Mouse (Mus musculus) cortical plate, adult 2 months (tissue): ENCODE results near the gene Dapk2. TPM values are rescaled to one million over a fixed set of nuclear protein-coding genes. Genes with fewer than 3 reads are reported as not detected.

Experiments
- H3K27ac ChIP-seq: fragments of 200-500 bp; 2 replicates; pipeline ENCODE4 v1.5.1; 2012; ENCODE audit warnings: low read length, control low read depth, inconsistent platforms; ENCODE audit not compliant: insufficient read depth
- H3K4me1 ChIP-seq: fragments of 200-500 bp; 2 replicates; pipeline ENCODE4 v1.6.1; 2011; ENCODE audit warnings: low read length; ENCODE audit not compliant: control insufficient read depth, insufficient read depth
- H3K4me3 ChIP-seq: fragments of 200-500 bp; 2 replicates; pipeline ENCODE4 v1.5.1; 2011; ENCODE audit warnings: mild to moderate bottlenecking, low read length, control low read depth; ENCODE audit not compliant: insufficient read depth
- CTCF ChIP-seq: fragments of 200-500 bp; IDR thresholded peaks from 2 replicates; pipeline ENCODE4 v1.5.1; 2011; ENCODE audit warnings: mild to moderate bottlenecking, control low read depth, low read length; ENCODE audit not compliant: insufficient read depth; ENCODE audit errors: extremely low read depth
- POLR2A ChIP-seq: fragments of 200-500 bp; IDR thresholded peaks from 2 replicates; pipeline ENCODE4 v1.6.1; 2011; ENCODE audit warnings: mild to moderate bottlenecking, low read length, control low read depth; ENCODE audit not compliant: insufficient read depth; ENCODE audit errors: extremely low read depth
- polyA plus RNA-seq: library from polyadenylated mRNA; depleted of rRNA; stranded (reverse); fragments of >200 nt; gene quantifications from 2 replicates; pipeline ENCODE4 v1.2.3, GENCODE M21; 2012; rRNA removed

Dapk2 gene
- 4.2 and 6.8 TPM in 2 replicates for polyA plus RNA-seq

DNA sequence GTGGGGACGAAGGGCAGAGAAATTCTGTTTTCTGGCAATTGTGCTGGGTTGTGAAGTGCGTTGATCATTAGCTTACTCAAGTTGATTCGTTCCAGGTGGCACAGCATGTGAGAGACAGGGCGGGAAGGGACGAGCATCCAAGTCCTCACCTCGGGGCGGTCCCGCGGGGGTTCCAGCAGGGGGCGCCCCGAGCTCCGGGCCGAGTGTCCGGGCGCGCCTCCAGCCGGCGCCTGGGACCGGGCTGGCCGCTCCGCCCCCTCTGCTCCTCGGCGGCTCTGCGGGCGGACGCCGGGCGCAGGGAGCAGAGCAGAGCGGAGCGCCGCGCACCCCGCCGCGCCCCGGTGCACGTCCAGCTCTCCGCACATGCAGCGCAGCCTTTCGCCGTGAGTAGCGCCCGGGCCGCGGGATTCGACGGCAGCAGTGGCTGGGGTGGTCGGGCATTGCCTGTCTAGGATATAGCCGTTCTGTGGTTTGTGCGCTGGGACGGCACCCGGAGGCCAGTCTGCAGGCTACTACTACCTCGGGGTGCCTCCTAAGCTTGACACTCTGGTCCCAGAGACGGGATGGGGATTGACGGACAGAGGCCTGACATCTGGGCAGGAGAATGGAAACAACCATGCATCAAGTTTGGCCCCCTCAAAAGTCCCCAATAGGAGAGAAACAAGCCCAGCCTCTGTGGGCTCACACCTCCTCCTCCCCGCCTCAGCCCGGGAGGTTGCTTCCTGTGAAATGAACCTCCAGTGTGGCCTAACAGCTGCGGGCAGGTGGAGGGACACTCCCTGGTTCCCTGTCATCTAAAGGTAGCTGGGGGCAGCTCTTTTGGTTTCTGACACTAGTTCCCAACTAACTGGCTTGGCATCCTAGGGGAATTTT is at the start of gene Dapk2:
Gene Dapk2, plus strand, starts transcription at position 266 of the 873 bp plus-strand sequence.
- H3K4me3 ChIP-seq: peak within 1 kb of the TSS; percentile 8; the same call in 1 of the 2 replicates
- TF ChIP-seq POLR2A (no peak), CTCF (0 out of 2 replicates have a peak, but pooled peaks have one; percentile 5)
- H3K27ac ChIP-seq: no peak within 1 kb of the TSS
- H3K4me1 ChIP-seq: no peaks in the 10 kb centered on the region

DNA sequence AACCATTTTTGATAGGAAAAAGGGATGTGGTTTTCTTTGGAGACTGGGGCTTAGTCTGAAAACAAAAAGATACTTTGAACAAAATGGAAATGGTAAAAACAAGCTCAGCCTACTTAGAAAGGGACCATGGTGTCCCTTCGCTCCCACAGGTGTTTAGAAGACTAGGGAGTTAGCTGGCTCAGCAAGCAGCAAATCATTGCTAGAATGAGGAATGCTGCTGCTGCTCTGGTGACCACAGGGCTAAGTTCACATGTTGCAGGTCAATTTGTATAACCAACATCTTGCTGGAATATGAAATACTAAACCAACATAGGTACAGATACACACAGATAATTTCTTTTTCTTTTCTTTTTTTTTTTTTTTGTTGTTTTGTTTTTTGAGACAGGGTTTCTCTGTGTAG is 48.4 kb upstream of the Dapk2 start:
- H3K4me1 ChIP-seq: 0 out of 2 replicates have a peak, but pooled peaks cover 2% of the 10 kb centered on the region
- TF ChIP-seq POLR2A: no peak
- no peak for TF ChIP-seq CTCF
- no peak overlapping the region for H3K27ac ChIP-seq
- H3K4me3 ChIP-seq: no peak overlapping the region

GRCm38 (mm10) chr9:66110126-66110525 is 47.9 kb upstream of the Dapk2 start:
- H3K4me1 ChIP-seq: 0 out of 2 replicates have a peak, but pooled peaks cover 2% of the 10 kb centered on the region
- no peak overlapping the region for H3K4me3 ChIP-seq
- no peak overlapping the region for H3K27ac ChIP-seq
- no peak for TF ChIP-seq POLR2A
- no peak for TF ChIP-seq CTCF

- Histone ChIP-seq H3K4me1 (0 out of 2 replicates have a peak, but pooled peaks cover 2% of the 10 kb centered on the region), H3K27ac (peak overlapping the region; percentile 53; the same call in 1 of the 2 replicates), H3K4me3 (no peak overlapping the region)
- TF ChIP-seq POLR2A (no peak), CTCF (no peak)
These were observed 47.2 kb upstream of the Dapk2 start for GRCm38 (mm10) chr9:66110611-66111379.

DNA sequence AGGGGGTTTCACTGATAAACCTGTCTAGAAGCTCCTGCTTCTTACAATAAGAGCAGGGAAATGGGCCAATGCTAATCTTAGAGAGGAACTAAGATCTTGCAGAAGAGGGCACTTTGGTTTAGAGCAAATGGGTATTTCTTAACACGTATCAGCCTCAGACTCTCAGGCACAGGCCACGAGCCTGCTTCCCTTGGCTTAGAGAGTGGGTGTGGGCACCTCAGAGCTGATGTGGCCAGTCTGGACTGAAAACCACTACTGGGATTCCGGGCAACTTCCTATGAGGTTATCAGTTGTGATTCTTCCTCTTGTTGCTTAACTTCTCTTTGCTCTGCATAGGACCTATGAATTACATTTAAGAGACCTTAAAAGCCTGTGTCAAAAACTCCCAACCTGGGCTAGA is 43.7 kb upstream of the Dapk2 start:
- Histone ChIP-seq H3K4me1 (peaks cover 3% of the 10 kb centered on the region), H3K4me3 (no peak overlapping the region), H3K27ac (no peak overlapping the region)
- TF ChIP-seq POLR2A: no peak
- TF ChIP-seq CTCF: no peak

- TF ChIP-seq POLR2A (no peak), CTCF (no peak)
- Histone ChIP-seq H3K27ac (no peak overlapping the region), H3K4me3 (no peak overlapping the region), H3K4me1 (peaks cover 2% of the 10 kb centered on the region)
These were observed 41.1 kb upstream of the Dapk2 start for GRCm38 (mm10) chr9:66116890-66117289.

DNA sequence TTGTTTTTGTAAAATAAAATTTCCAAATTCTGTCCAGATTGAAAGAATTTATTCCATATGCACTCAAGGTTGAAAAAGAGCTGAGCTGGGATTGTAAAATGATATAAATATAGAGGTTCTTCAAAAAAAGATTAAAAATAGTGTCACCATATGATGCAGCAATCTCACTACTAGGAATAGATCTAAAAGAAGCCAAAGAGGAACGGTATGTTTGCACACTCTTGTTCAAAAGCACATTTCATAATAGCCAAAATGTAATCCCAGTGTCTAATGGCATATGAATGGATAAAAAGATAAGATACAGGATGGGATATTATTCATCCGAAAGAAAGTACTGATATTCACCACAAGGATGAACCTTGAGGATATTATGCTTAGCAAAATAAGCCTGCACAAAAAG is 38.5 kb upstream of the Dapk2 start:
- Histone ChIP-seq H3K27ac (no peak overlapping the region), H3K4me1 (peaks cover 2% of the 10 kb centered on the region), H3K4me3 (no peak overlapping the region)
- TF ChIP-seq CTCF (no peak), POLR2A (no peak)

GRCm38 (mm10) chr9:66120106-66120505 is 37.9 kb upstream of the Dapk2 start:
- H3K4me1 ChIP-seq: peaks cover 2% of the 10 kb centered on the region
- H3K27ac ChIP-seq: peak overlapping the region; percentile 48; the same call in 1 of the 2 replicates
- H3K4me3 ChIP-seq: no peak overlapping the region
- TF ChIP-seq POLR2A (no peak), CTCF (no peak)

DNA sequence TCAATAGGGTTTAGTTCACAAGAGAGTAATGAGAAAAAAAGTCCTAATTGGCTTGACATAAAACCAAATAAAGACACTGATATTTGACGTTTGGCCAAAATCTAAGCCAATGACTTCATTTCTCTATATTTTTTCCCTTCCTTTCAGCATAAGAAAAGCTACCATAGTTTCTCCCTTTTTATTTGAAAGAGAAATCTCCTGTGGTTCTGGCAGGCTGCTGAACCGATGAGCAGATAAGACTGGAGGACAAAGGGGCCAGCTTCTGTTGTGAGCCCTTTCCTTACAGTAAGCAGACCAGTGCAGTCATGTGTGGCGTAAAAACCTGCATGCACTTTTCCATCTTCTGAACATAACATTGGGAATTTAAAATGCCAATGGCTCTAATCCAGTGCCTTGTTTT is 37.1 kb upstream of the Dapk2 start:
- Histone ChIP-seq H3K27ac (no peak overlapping the region), H3K4me3 (no peak overlapping the region), H3K4me1 (peaks cover 2% of the 10 kb centered on the region)
- TF ChIP-seq CTCF (no peak), POLR2A (no peak)
